Mouse (Mus musculus): ENCODE results near the gene Il22. TPM values are rescaled to one million over a fixed set of nuclear protein-coding genes. Genes with fewer than 3 reads are reported as not detected.
"Not testable (repeated sequence)": the region's sequence is repeated elsewhere in the genome, so short reads cannot be mapped to it uniquely, and the experiment has no call there.

Il22 gene
- polyA plus RNA-seq, 1 experiment from 2014 or later = not detected

- not testable (repeated sequence) for H3K4me1 ChIP-seq (ENCODE audit: control insufficient read depth, insufficient read depth, low read length); ATAC-seq (ENCODE audit: insufficient read depth, low FRiP score, low TSS enrichment); H3K36me3 ChIP-seq (ENCODE audit: control insufficient read depth, insufficient read depth, low read length); H3K9me3 ChIP-seq (ENCODE audit: control insufficient read depth, low read length); H3K4me3 ChIP-seq (ENCODE audit: low read depth, low read length); H3K27me3 ChIP-seq (ENCODE audit: control insufficient read depth, insufficient read depth, low read length); H3K27ac ChIP-seq (ENCODE audit: low read depth, low read length); H3K4me2 ChIP-seq (ENCODE audit: low read depth); DNase-seq (ENCODE audit: low spot score); H3K9ac ChIP-seq (ENCODE audit: low read length)
- 38% methylated on average over 3 of the region's 3 CpGs for WGBS
Observed at GRCm38 (mm10) chr10:118195150-118195549, 9.6 kb upstream of the Il22 start.

DNA sequence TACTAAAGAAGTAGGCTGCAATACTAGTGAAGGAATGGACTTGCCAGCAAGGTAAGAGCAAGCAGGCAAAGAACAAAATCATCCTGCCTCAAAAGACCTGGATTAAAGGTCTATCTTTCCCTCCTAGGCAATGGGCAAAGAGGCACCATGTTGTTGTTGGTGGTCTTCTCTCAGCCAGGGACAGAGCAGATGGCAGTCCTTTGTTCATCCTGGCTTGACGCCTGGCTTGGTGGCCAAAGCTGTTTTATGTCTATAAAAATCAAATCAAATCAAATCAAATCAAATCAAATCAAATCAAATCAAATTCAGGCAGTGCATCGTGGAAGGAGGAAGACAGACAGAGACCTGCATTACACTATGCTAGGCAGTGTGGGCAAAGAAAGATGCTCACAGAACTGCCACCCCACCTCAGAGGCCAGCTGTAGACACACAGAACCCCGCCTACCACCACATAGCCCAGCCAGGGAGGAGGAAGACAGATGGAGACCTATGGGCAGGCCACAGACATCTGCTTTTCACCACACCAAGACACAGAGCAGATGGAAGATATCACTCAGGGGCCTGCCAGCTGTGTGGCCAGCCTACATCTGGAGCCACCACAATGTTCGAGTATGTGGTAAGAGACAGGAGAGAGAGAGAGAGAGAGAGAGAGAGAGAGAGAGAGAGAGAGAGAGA lies 11.1 kb downstream of the Il22 start:
- WGBS = 83% methylated on average over 2 of the region's 4 CpGs
- ATAC-seq (ENCODE audit: insufficient read depth, low FRiP score, low TSS enrichment); H3K4me1 ChIP-seq (ENCODE audit: control insufficient read depth, insufficient read depth, low read length); H3K9ac ChIP-seq (ENCODE audit: low read length); DNase-seq (ENCODE audit: low spot score); H3K9me3 ChIP-seq (ENCODE audit: control insufficient read depth, low read length); H3K27ac ChIP-seq (ENCODE audit: low read depth, low read length); H3K4me3 ChIP-seq (ENCODE audit: low read depth, low read length); H3K27me3 ChIP-seq (ENCODE audit: control insufficient read depth, insufficient read depth, low read length); H3K4me2 ChIP-seq (ENCODE audit: low read depth); H3K36me3 ChIP-seq (ENCODE audit: control insufficient read depth, insufficient read depth, low read length): not testable (repeated sequence)

DNA sequence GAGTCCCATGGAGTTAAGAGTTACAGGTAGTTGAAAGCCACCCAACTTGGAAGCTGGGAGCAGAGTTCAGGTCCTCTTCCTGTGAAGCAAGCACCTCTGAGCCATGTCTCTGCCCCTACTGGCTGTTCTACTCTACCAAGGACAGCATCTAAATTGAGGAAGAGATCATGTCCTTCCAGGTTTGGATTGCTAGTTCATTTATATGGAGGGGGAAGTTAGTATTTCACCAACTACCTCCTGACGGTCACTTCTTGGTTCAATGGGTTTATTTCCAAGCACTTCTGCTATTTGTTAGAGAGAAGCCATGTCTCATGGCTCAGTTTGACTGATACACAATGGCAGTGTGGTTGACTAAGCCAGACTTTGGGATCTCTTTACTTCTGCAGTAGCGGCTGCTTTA lies 22.9 kb downstream of the Il22 start:
- H3K9me3 ChIP-seq (ENCODE audit: control insufficient read depth, low read length); DNase-seq (ENCODE audit: low spot score); H3K9ac ChIP-seq (ENCODE audit: low read length); H3K27ac ChIP-seq (ENCODE audit: low read depth, low read length); H3K4me1 ChIP-seq (ENCODE audit: control insufficient read depth, insufficient read depth, low read length); H3K27me3 ChIP-seq (ENCODE audit: control insufficient read depth, insufficient read depth, low read length); H3K36me3 ChIP-seq (ENCODE audit: control insufficient read depth, insufficient read depth, low read length); H3K4me2 ChIP-seq (ENCODE audit: low read depth); ATAC-seq (ENCODE audit: insufficient read depth, low FRiP score, low TSS enrichment); H3K4me3 ChIP-seq (ENCODE audit: low read depth, low read length): not testable (repeated sequence)
- no CpG with 5 or more reads among the region's 2 CpGs for WGBS

GRCm38 (mm10) chr10:118232607-118233006 lies 27.9 kb downstream of the Il22 start:
- WGBS = no CpG with 5 or more reads among the region's 5 CpGs
- not testable (repeated sequence) for DNase-seq (ENCODE audit: low spot score); H3K4me1 ChIP-seq (ENCODE audit: control insufficient read depth, insufficient read depth, low read length)

DNA sequence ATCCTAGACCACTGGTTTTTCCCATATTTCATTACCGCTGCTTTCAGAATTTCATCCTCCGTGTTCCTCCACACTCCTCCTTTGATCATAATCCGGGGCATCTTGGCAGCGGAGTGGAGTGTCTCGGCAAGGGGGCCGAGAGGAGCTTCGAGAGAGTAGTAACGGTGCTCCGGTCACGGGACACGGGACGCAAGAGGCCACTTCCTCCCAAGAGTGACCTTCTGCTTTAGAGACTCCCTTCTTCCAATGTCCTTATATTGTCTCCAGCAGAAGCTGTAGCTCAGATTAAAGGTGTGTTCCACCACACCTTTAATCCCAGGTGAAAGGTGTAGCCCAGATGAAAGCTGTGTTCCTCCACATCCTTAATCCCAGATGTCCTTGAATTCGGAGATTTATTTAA lies 35.9 kb downstream of the Il22 start, which contains the start of gene Gm32717:
Gm32717 (minus strand) TSS at position 101 of the 400 bp plus-strand sequence.
- H3K9me3 ChIP-seq (ENCODE audit: control insufficient read depth, low read length); H3K4me2 ChIP-seq (ENCODE audit: low read depth); H3K4me1 ChIP-seq (ENCODE audit: control insufficient read depth, insufficient read depth, low read length); H3K36me3 ChIP-seq (ENCODE audit: control insufficient read depth, insufficient read depth, low read length); ATAC-seq (ENCODE audit: insufficient read depth, low FRiP score, low TSS enrichment); H3K27me3 ChIP-seq (ENCODE audit: control insufficient read depth, insufficient read depth, low read length); DNase-seq (ENCODE audit: low spot score); H3K27ac ChIP-seq (ENCODE audit: low read depth, low read length); H3K9ac ChIP-seq (ENCODE audit: low read length); H3K4me3 ChIP-seq (ENCODE audit: low read depth, low read length): not testable (repeated sequence)
- WGBS = no CpG with 5 or more reads among the region's 13 CpGs

More at GRCm38 (mm10) chr10:118232607-118233006, 27.9 kb downstream of the Il22 start:
- H3K36me3 ChIP-seq (ENCODE audit: control insufficient read depth, insufficient read depth, low read length); ATAC-seq (ENCODE audit: insufficient read depth, low FRiP score, low TSS enrichment); H3K4me2 ChIP-seq (ENCODE audit: low read depth); H3K9ac ChIP-seq (ENCODE audit: low read length); H3K27me3 ChIP-seq (ENCODE audit: control insufficient read depth, insufficient read depth, low read length); H3K27ac ChIP-seq (ENCODE audit: low read depth, low read length); H3K9me3 ChIP-seq (ENCODE audit: control insufficient read depth, low read length); H3K4me3 ChIP-seq (ENCODE audit: low read depth, low read length): not testable (repeated sequence)

GRCm38 (mm10) chr10:118249006-118249595 lies 44.4 kb downstream of the Il22 start:
- DNase-seq (ENCODE audit: low spot score); H3K4me3 ChIP-seq (ENCODE audit: low read depth, low read length); H3K9ac ChIP-seq (ENCODE audit: low read length); H3K4me2 ChIP-seq (ENCODE audit: low read depth); H3K36me3 ChIP-seq (ENCODE audit: control insufficient read depth, insufficient read depth, low read length); H3K27me3 ChIP-seq (ENCODE audit: control insufficient read depth, insufficient read depth, low read length); H3K27ac ChIP-seq (ENCODE audit: low read depth, low read length); H3K4me1 ChIP-seq (ENCODE audit: control insufficient read depth, insufficient read depth, low read length); H3K9me3 ChIP-seq (ENCODE audit: control insufficient read depth, low read length); ATAC-seq (ENCODE audit: insufficient read depth, low FRiP score, low TSS enrichment): not testable (repeated sequence)
- 83% methylated on average over 11 of the region's 11 CpGs for WGBS

GRCm38 (mm10) chr10:118250852-118251295 lies 46.1 kb downstream of the Il22 start:
- no peak overlapping the region for H3K9ac ChIP-seq (ENCODE audit: low read length)
- no peak overlapping the region for H3K27ac ChIP-seq (ENCODE audit: low read depth, low read length)

DNA sequence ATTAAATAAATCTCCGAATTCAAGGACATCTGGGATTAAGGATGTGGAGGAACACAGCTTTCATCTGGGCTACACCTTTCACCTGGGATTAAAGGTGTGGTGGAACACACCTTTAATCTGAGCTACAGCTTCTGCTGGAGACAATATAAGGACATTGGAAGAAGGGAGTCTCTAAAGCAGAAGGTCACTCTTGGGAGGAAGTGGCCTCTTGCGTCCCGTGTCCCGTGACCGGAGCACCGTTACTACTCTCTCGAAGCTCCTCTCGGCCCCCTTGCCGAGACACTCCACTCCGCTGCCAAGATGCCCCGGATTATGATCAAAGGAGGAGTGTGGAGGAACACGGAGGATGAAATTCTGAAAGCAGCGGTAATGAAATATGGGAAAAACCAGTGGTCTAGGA lies 53.6 kb downstream of the Il22 start, which contains the start of gene Gm32802:
Gm32802 (plus strand) TSS at position 301 of the 400 bp plus-strand sequence.
- H3K27ac ChIP-seq (ENCODE audit: low read depth, low read length); H3K4me2 ChIP-seq (ENCODE audit: low read depth); ATAC-seq (ENCODE audit: insufficient read depth, low FRiP score, low TSS enrichment); H3K27me3 ChIP-seq (ENCODE audit: control insufficient read depth, insufficient read depth, low read length); H3K36me3 ChIP-seq (ENCODE audit: control insufficient read depth, insufficient read depth, low read length); H3K9ac ChIP-seq (ENCODE audit: low read length); H3K4me3 ChIP-seq (ENCODE audit: low read depth, low read length); H3K9me3 ChIP-seq (ENCODE audit: control insufficient read depth, low read length); H3K4me1 ChIP-seq (ENCODE audit: control insufficient read depth, insufficient read depth, low read length); DNase-seq (ENCODE audit: low spot score): not testable (repeated sequence)
- no CpG with 5 or more reads among the region's 13 CpGs for WGBS

More at GRCm38 (mm10) chr10:118250852-118251295, 46.1 kb downstream of the Il22 start:
- ATAC-seq (ENCODE audit: insufficient read depth, low FRiP score, low TSS enrichment) (peak; percentile 89), DNase-seq (ENCODE audit: low spot score) (peak; percentile 85)
- H3K9me3 ChIP-seq (ENCODE audit: control insufficient read depth, low read length) = no peaks in the 10 kb centered on the region
- H3K4me3 ChIP-seq (ENCODE audit: low read depth, low read length) = no peak overlapping the region
- H3K27me3 ChIP-seq (ENCODE audit: control insufficient read depth, insufficient read depth, low read length) = no peaks in the 10 kb centered on the region
- no peak overlapping the region for H3K4me2 ChIP-seq (ENCODE audit: low read depth)
- WGBS = 40% methylated on average over 10 of the region's 10 CpGs
- no peaks in the 10 kb centered on the region for H3K36me3 ChIP-seq (ENCODE audit: control insufficient read depth, insufficient read depth, low read length)
- H3K4me1 ChIP-seq (ENCODE audit: control insufficient read depth, insufficient read depth, low read length) = no peaks in the 10 kb centered on the region
